Mouse (Mus musculus) liver, postnatal 0 days (tissue): Measurements from ENCODE around the gene Klk1b4.

Source experiments
- CTCF ChIP-seq: sonication (generic); IDR thresholded peaks from 2 replicates; pipeline ENCODE4 v1.5.1; 2016; ENCODE audit warnings: antibody characterized with exemption, low read depth
- EP300 ChIP-seq: IDR thresholded peaks from 2 replicates; pipeline ENCODE4 v1.6.1; 2016; ENCODE audit warnings: antibody characterized with exemption, low read depth, mild to moderate bottlenecking

DNA sequence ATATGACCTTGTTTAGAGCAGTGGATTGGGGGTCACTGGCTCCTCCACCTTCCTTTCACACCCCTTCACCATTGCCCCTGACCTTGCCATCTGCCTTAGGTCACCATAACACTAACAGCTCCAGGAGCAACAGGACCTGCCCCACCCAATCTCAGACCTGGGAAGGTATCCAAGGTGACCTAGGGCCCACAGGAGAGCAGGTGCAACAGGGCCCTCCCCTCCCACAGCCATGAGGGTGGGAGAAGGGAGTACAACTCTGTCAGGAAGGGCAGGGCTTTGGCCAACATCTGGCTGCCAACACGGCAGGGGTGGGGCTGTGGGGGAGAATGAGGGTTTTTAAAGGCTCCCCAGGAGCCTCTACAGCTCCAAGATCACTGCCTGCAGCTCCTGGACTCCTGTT is 17.8 kb downstream of the Klk1b4 start, which contains the start of gene Klk1:
- TF ChIP-seq CTCF: no peak
- TF ChIP-seq EP300: no peak
